ENCODE assay signal across 8 mouse cellular contexts in genomic region chr4:55533196-55533802, GRCm38 (mm10). TPM values are rescaled to one million over a fixed set of nuclear protein-coding genes. Genes with fewer than 3 reads are reported as not detected.
DNase-seq lines count a peak whose midpoint lies in the region; ATAC-seq lines count a peak whose summit lies in the region.

No protein-coding gene starts in this region.

- peak overlapping the region; percentile 72 for H3K9ac ChIP-seq in kidney, embryonic 14.5 days (ENCODE audit: low read depth, low read length)
- H3K9ac ChIP-seq in heart, embryonic 16.5 days (ENCODE audit: low read length) = peak overlapping the region; percentile 89
- no peak overlapping the region for H3K9ac ChIP-seq in liver, embryonic 16.5 days (ENCODE audit: low read depth, low read length)

- ATAC-seq in kidney, embryonic 14.5 days (ENCODE audit: low FRiP score, low TSS enrichment) = no peak
- no peak for ATAC-seq in heart, embryonic 16.5 days (replicated peaks; ENCODE audit: extremely low read depth, insufficient read depth, low FRiP score)
- no peak for ATAC-seq in liver, embryonic 16.5 days (ENCODE audit: low read depth)
- no peak for ATAC-seq in inflammation-experienced regulatory T-cells, adult 6 months

- WGBS in kidney, embryonic 14.5 days = under 1% methylated on average over 21 of the region's 21 CpGs
- under 1% methylated on average over 21 of the region's 21 CpGs for WGBS in heart, embryonic 16.5 days
- WGBS in liver, embryonic 16.5 days (ENCODE audit: insufficient replicate concordance) = 1% methylated on average over 21 of the region's 21 CpGs

- H3K4me3 ChIP-seq in kidney, embryonic 14.5 days (ENCODE audit: low read length) = peak overlapping the region; percentile 67
- H3K4me3 ChIP-seq in brown adipose tissue, adult 24 weeks (ENCODE audit: insufficient read depth, low read depth, low read length) = peak overlapping the region; percentile 82
- peak overlapping the region; percentile 67 for H3K4me3 ChIP-seq in heart, embryonic 16.5 days (ENCODE audit: low read length)
- H3K4me3 ChIP-seq in liver, embryonic 16.5 days (ENCODE audit: low read depth, low read length) = peak overlapping the region; percentile 55

- peaks cover 9% of the 10 kb centered on the region; the same call in 1 of the 2 replicates for H3K27me3 ChIP-seq in kidney, embryonic 14.5 days (ENCODE audit: control insufficient read depth, insufficient read depth, low read length)
- no peaks in the 10 kb centered on the region for H3K27me3 ChIP-seq in heart, embryonic 16.5 days (ENCODE audit: control insufficient read depth, insufficient read depth, low read length)
- peaks cover 69% of the 10 kb centered on the region for H3K27me3 ChIP-seq in liver, embryonic 16.5 days (ENCODE audit: control insufficient read depth, insufficient read depth, low read depth, low read length)

- H3K36me3 ChIP-seq in kidney, embryonic 14.5 days (ENCODE audit: control insufficient read depth, insufficient read depth, low read length) = no peaks in the 10 kb centered on the region
- H3K36me3 ChIP-seq in heart, embryonic 16.5 days (ENCODE audit: control insufficient read depth, insufficient read depth) = no peaks in the 10 kb centered on the region
- H3K36me3 ChIP-seq in liver, embryonic 16.5 days (ENCODE audit: control insufficient read depth, insufficient read depth) = no peaks in the 10 kb centered on the region

- no peak for DNase-seq in kidney, adult 18-20 months
- DNase-seq in spleen, postnatal 14 days (ENCODE audit: low spot score in 2 of 2) = no peak
- DNase-seq in left cerebral cortex, postnatal 4 days = no peak

- H3K4me1 ChIP-seq in kidney, embryonic 14.5 days (ENCODE audit: control insufficient read depth, insufficient read depth, low read length) = peaks cover 8% of the 10 kb centered on the region; the same call in 1 of the 2 replicates
- peaks cover 4% of the 10 kb centered on the region; the same call in 1 of the 2 replicates for H3K4me1 ChIP-seq in brown adipose tissue, adult 24 weeks (ENCODE audit: control insufficient read depth, insufficient read depth, insufficient read length, low read length)
- peaks cover 9% of the 10 kb centered on the region; the same call in 1 of the 2 replicates for H3K4me1 ChIP-seq in heart, embryonic 16.5 days (ENCODE audit: control insufficient read depth, insufficient read depth, low read length)
- peaks cover 12% of the 10 kb centered on the region for H3K4me1 ChIP-seq in liver, embryonic 16.5 days (ENCODE audit: control insufficient read depth, low read depth, low read length)

- no peaks in the 10 kb centered on the region for H3K9me3 ChIP-seq in kidney, embryonic 14.5 days (ENCODE audit: control insufficient read depth, low read length)
- no peaks in the 10 kb centered on the region for H3K9me3 ChIP-seq in heart, embryonic 16.5 days (replicated peaks; ENCODE audit: control insufficient read depth, low read length)
- H3K9me3 ChIP-seq in liver, embryonic 16.5 days (replicated peaks; ENCODE audit: control insufficient read depth, low read length) = no peaks in the 10 kb centered on the region

- peak overlapping the region; percentile 91 for H3K4me2 ChIP-seq in kidney, embryonic 14.5 days (replicated peaks; ENCODE audit: low read depth, low read length)
- H3K4me2 ChIP-seq in heart, embryonic 16.5 days (ENCODE audit: low read depth, low read length) = peak overlapping the region; percentile 84
- H3K4me2 ChIP-seq in liver, embryonic 16.5 days (ENCODE audit: low read depth, low read length) = peak overlapping the region; percentile 81

- peak overlapping the region; percentile 88 for H3K27ac ChIP-seq in kidney, embryonic 14.5 days (ENCODE audit: low read depth, low read length)
- H3K27ac ChIP-seq in brown adipose tissue, adult 24 weeks (replicated peaks; ENCODE audit: low read depth, low read length) = peak overlapping the region; percentile 99
- H3K27ac ChIP-seq in heart, embryonic 16.5 days (ENCODE audit: low read length) = peak overlapping the region; percentile 96
- H3K27ac ChIP-seq in liver, embryonic 16.5 days (ENCODE audit: low read length) = no peak overlapping the region

- intact Hi-C loops in left cerebral cortex, postnatal 4 days (cut with DNase I) = loop anchor here (5.0 to 10.0 kb wide), 4 partner anchors 122 to 1154 kb away; no protein-coding TSS in a partner anchor

RNA-seq across cellular contexts. Expression of gene Klf4, which starts 1.0 kb away (rescaled TPM):
- 3.8 and 3.9 TPM in 2 replicates for polyA plus RNA-seq in kidney, embryonic 14.5 days (2014; fragmentation: Nextera tagmentation; extraction: Ambion mirVana)
- 17.1 and 51.4 TPM in 2 replicates for polyA plus RNA-seq in brown adipose tissue, adult 24 weeks (2012; ENCODE audit: insufficient read depth, insufficient read length, missing spikeins)
- 4.7 and 5.7 TPM in 2 replicates for polyA plus RNA-seq in heart, embryonic 16.5 days (2015; fragmentation: Nextera tagmentation; extraction: Ambion mirVana)
- 0.63 and 0.81 TPM in 2 replicates for polyA plus RNA-seq in liver, embryonic 16.5 days (2015; fragmentation: Nextera tagmentation; extraction: Ambion mirVana)
- total RNA-seq in left cerebral cortex, postnatal 4 days (2021) = 1 to 10 TPM; 5.1 to 5.8 TPM
- polyA plus RNA-seq in inflammation-experienced regulatory T-cells, adult 6 months (2017; shearing (Covaris generic)) = 1 to 10 TPM in 2 of 3 experiments, under 1 TPM in 1; 0.35 to 2.2 (median 1.5) TPM
